In genomic region chr12:53825898-53826605, GRCm38 (mm10) we compare ENCODE assay signal across 10 mouse cellular contexts.
A peak's percentile ranks its signal among the peaks of the same experiment; 100 is the strongest.
DNase-seq lines count a peak whose midpoint lies in the region; ATAC-seq and TF ChIP-seq lines count a peak whose summit lies in the region.
"Had no signal": no experiment of that assay in that cellular context is flagged by ENCODE, and none has a peak within 500 bp of the region (broad histone marks: within the 10 kb centered on the region; RNA-seq: fewer than 3 reads in every experiment).

No protein-coding gene starts in this region.

- H3K9ac ChIP-seq in heart, adult 2 months (ENCODE audit: low read depth, low read length) = no peak overlapping the region
- H3K9ac ChIP-seq in lung, embryonic 16.5 days (ENCODE audit: low read length) = no peak overlapping the region
- H3K9ac ChIP-seq in forebrain, embryonic 14.5 days (ENCODE audit: low read length) = no peak overlapping the region
- H3K9ac ChIP-seq: limb, embryonic 12.5 days had no signal

- no peaks in the 10 kb centered on the region for H3K27me3 ChIP-seq in heart, adult 2 months (ENCODE audit: control insufficient read depth, insufficient read depth, low read length)
- no peaks in the 10 kb centered on the region for H3K27me3 ChIP-seq in lung, embryonic 16.5 days (ENCODE audit: control insufficient read depth, insufficient read depth, low read depth, low read length)
- no peaks in the 10 kb centered on the region for H3K27me3 ChIP-seq in forebrain, embryonic 14.5 days (replicated peaks; ENCODE audit: control insufficient read depth, insufficient read depth, low read length)
- H3K27me3 ChIP-seq: limb, embryonic 12.5 days had no signal

- TF ChIP-seq EP300 in heart, adult 2 months (IDR thresholded peaks at IDR 0.05; ENCODE audit: insufficient read depth, low read depth, low read length) = no peak

- no peak for TF ChIP-seq CTCF in heart, adult 2 months (IDR thresholded peaks at IDR 0.05)
- TF ChIP-seq CTCF in lung, adult 2 months (IDR thresholded peaks at IDR 0.05; ENCODE audit: insufficient read depth, low read length) = no peak

- H3K4me3 ChIP-seq in heart, adult 2 months = no peak overlapping the region
- H3K4me3 ChIP-seq in lung, embryonic 16.5 days (ENCODE audit: low read length) = no peak overlapping the region
- no peak overlapping the region for H3K4me3 ChIP-seq in lung, adult 2 months (replicated peaks; ENCODE audit: extremely low read depth, low read depth, low read length)
- no peak overlapping the region for H3K4me3 ChIP-seq in forebrain, embryonic 14.5 days (ENCODE audit: low read depth, low read length)
- H3K4me3 ChIP-seq: limb, embryonic 12.5 days had no signal

- DNase-seq in heart, adult 9 months (ENCODE audit: low spot score in 2 of 2) = peak; percentile 3 to 11
- no peak for DNase-seq in heart, adult 2 months
- no peak for DNase-seq in lung, adult 2 months
- peak; percentile 78 for DNase-seq in forebrain, embryonic 14.5 days (ENCODE audit: low spot score)
- DNase-seq in lung, postnatal 25 days (ENCODE audit: low spot score) = peak; percentile 14
- no peak for DNase-seq in left cerebral cortex, adult 11 months (ENCODE audit: low spot score)
- no peak for DNase-seq in testis, postnatal 14 days (ENCODE audit: low spot score)

- no peaks in the 10 kb centered on the region for H3K36me3 ChIP-seq in heart, adult 2 months (ENCODE audit: control insufficient read depth, insufficient read depth, low read length)
- H3K36me3 ChIP-seq in lung, embryonic 16.5 days (ENCODE audit: control insufficient read depth, insufficient read depth, low read length) = no peaks in the 10 kb centered on the region
- H3K36me3 ChIP-seq in forebrain, embryonic 14.5 days (ENCODE audit: control insufficient read depth, insufficient read depth, low read length) = no peaks in the 10 kb centered on the region
- H3K36me3 ChIP-seq: limb, embryonic 12.5 days had no signal

- H3K27ac ChIP-seq in heart, adult 2 months = no peak overlapping the region
- no peak overlapping the region for H3K27ac ChIP-seq in lung, embryonic 16.5 days (ENCODE audit: low read length)
- H3K27ac ChIP-seq in forebrain, embryonic 14.5 days (ENCODE audit: low read depth, low read length) = peak overlapping the region; percentile 68; the same call in 1 of the 2 replicates
- H3K27ac ChIP-seq: limb, embryonic 12.5 days had no signal

- no peaks in the 10 kb centered on the region for H3K79me2 ChIP-seq in heart, adult 2 months (replicated peaks; ENCODE audit: control insufficient read depth, insufficient read depth, low read length)

- H3K9me3 ChIP-seq in lung, embryonic 16.5 days (ENCODE audit: control insufficient read depth, low read length) = no peaks in the 10 kb centered on the region
- H3K9me3 ChIP-seq in forebrain, embryonic 14.5 days (replicated peaks; ENCODE audit: control insufficient read depth, low read length) = no peaks in the 10 kb centered on the region
- H3K9me3 ChIP-seq: limb, embryonic 12.5 days had no signal

- 33% methylated on average over 12 of the region's 12 CpGs for whole genome bisulfite sequencing in heart, adult 2 months
- 48% methylated on average over 12 of the region's 12 CpGs for WGBS in lung, embryonic 16.5 days
- WGBS in lung, adult 2 months = 31% methylated on average over 12 of the region's 12 CpGs
- 57% methylated on average over 12 of the region's 12 CpGs for WGBS in forebrain, embryonic 14.5 days

- peaks cover 5% of the 10 kb centered on the region; the same call in 1 of the 2 replicates for H3K4me1 ChIP-seq in heart, adult 2 months (ENCODE audit: control insufficient read depth, insufficient read depth, low read length)
- no peaks in the 10 kb centered on the region for H3K4me1 ChIP-seq in lung, embryonic 16.5 days (replicated peaks; ENCODE audit: control insufficient read depth, insufficient read depth, low read length)
- H3K4me1 ChIP-seq in lung, adult 2 months (ENCODE audit: control insufficient read depth, insufficient read depth, low read length) = peaks cover 7% of the 10 kb centered on the region
- H3K4me1 ChIP-seq in forebrain, embryonic 14.5 days (ENCODE audit: control insufficient read depth, insufficient read depth, low read length) = peaks cover 14% of the 10 kb centered on the region

- intact Hi-C loops in heart, adult 2 months (cut with DNase I) = no loop called here

- no peak for TF ChIP-seq POLR2A in heart, adult 2 months (IDR thresholded peaks at IDR 0.05; ENCODE audit: insufficient read depth, low read depth, low read length)
- TF ChIP-seq POLR2A in lung, adult 2 months (IDR thresholded peaks at IDR 0.05; ENCODE audit: borderline replicate concordance, extremely low read depth, low read depth, low read length) = no peak

- no peak overlapping the region for H3K4me2 ChIP-seq in lung, embryonic 16.5 days (ENCODE audit: low read depth, low read length)
- no peak overlapping the region for H3K4me2 ChIP-seq in forebrain, embryonic 14.5 days (ENCODE audit: low read length)
- H3K4me2 ChIP-seq: limb, embryonic 12.5 days; midbrain, embryonic 11.5 days had no signal

- peak; percentile 79 for ATAC-seq in lung, embryonic 16.5 days (ENCODE audit: low read depth)
- ATAC-seq in forebrain, embryonic 14.5 days = peak; percentile 91

Comparison
In these comparisons a context has a peak if more than half of its experiments do, and no peak if none do; other contexts are left out.
1. DNase-seq: peak in heart, adult 9 months (2 of 2), forebrain, embryonic 14.5 days (single experiment) and lung, postnatal 25 days (single experiment); none in heart, adult 2 months (0 of 2), lung, adult 2 months (single experiment), left cerebral cortex, adult 11 months (single experiment) and testis, postnatal 14 days (single experiment).